ENCODE assay signal across 9 mouse cellular contexts in the genomic region with DNA sequence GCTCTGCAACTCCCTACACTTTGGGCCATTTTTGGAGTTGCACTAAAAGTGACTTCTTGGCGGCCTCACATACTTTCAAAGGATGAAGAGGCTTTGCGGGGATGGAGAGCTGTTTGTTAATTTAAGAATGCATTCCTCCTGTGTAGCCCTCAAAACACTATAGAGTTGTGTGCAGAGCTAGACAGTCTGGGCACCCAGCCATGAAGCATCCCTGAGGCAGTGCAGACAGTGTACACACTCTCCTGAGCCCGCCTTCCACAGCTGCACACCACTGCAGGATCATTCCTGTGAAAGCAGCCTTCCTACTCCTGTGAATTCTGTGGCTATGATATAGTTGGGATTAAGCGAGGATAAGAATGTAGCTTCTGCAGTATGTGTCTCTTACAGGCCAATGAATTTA. TPM values are rescaled to one million over a fixed set of nuclear protein-coding genes. Genes with fewer than 3 reads are reported as not detected.
DNase-seq lines count a peak whose midpoint lies in the region; ATAC-seq lines count a peak whose summit lies in the region.
"Had no signal": no experiment of that assay in that cellular context is flagged by ENCODE, and none has a peak within 500 bp of the region (broad histone marks: within the 10 kb centered on the region; RNA-seq: fewer than 3 reads in every experiment).

No protein-coding gene starts in this region.

- DNase-seq in heart, postnatal 4 days, result peak; percentile 45
- no peak for DNase-seq in heart, embryonic 10.5 days (ENCODE audit: low spot score)
- DNase-seq in Muller cell, postnatal 12 days (ENCODE audit: inconsistent ontology term), result peak; percentile 31
- peak; percentile 27 to 62 for DNase-seq in cerebellum, postnatal 25 days
- DNase-seq in lung, postnatal 10 days, result peak; percentile 42
- no peak for DNase-seq in liver, embryonic 11.5 days (ENCODE audit: low spot score)
- DNase-seq in yolk sac, embryonic 10.5 days (ENCODE audit: low spot score), result no peak

- no peak for ATAC-seq in liver, embryonic 11.5 days (replicated peaks; ENCODE audit: low FRiP score)
- no peak for ATAC-seq in megakaryocyte progenitor cell, adult 5-6 weeks (replicated peaks; ENCODE audit: poor library complexity)

- no peaks in the 10 kb centered on the region for H3K36me3 ChIP-seq in heart, embryonic 10.5 days
- no peaks in the 10 kb centered on the region for H3K36me3 ChIP-seq in liver, embryonic 11.5 days (ENCODE audit: control insufficient read depth, insufficient read depth, low read length)
- H3K36me3 ChIP-seq: limb, embryonic 13.5 days had no signal

- no peak overlapping the region for H3K4me3 ChIP-seq in heart, embryonic 10.5 days
- H3K4me3 ChIP-seq in liver, embryonic 11.5 days (ENCODE audit: low read depth, low read length), result no peak overlapping the region
- H3K4me3 ChIP-seq: limb, embryonic 13.5 days had no signal

- no peak overlapping the region for H3K27ac ChIP-seq in heart, embryonic 10.5 days
- H3K27ac ChIP-seq in liver, embryonic 11.5 days (ENCODE audit: low read depth, low read length), result no peak overlapping the region
- H3K27ac ChIP-seq: limb, embryonic 13.5 days had no signal

- no peaks in the 10 kb centered on the region for H3K27me3 ChIP-seq in heart, embryonic 10.5 days (ENCODE audit: insufficient read depth, poor library complexity, severe bottlenecking)
- H3K27me3 ChIP-seq in liver, embryonic 11.5 days (replicated peaks; ENCODE audit: control insufficient read depth, insufficient read depth, low read length), result no peaks in the 10 kb centered on the region
- H3K27me3 ChIP-seq: limb, embryonic 13.5 days had no signal

- H3K4me1 ChIP-seq in heart, embryonic 10.5 days, result peaks cover 28% of the 10 kb centered on the region
- peaks cover 18% of the 10 kb centered on the region for H3K4me1 ChIP-seq in liver, embryonic 11.5 days (replicated peaks; ENCODE audit: control insufficient read depth, insufficient read depth, low read length)

- H3K4me2 ChIP-seq in liver, embryonic 11.5 days, result no peak overlapping the region
- H3K4me2 ChIP-seq: limb, embryonic 13.5 days had no signal

- 68% methylated on average over 4 of the region's 4 CpGs for WGBS in heart, embryonic 10.5 days
- 90% methylated on average over 4 of the region's 4 CpGs for WGBS in liver, embryonic 11.5 days

- H3K9ac ChIP-seq in liver, embryonic 11.5 days (ENCODE audit: low read depth, low read length), result no peak overlapping the region
- H3K9ac ChIP-seq: limb, embryonic 13.5 days had no signal

- no peaks in the 10 kb centered on the region for H3K9me3 ChIP-seq in heart, embryonic 10.5 days
- H3K9me3 ChIP-seq in liver, embryonic 11.5 days (ENCODE audit: control insufficient read depth, low read length), result no peaks in the 10 kb centered on the region
- H3K9me3 ChIP-seq: limb, embryonic 13.5 days had no signal

RNA-seq across cellular contexts. Expression of a gene that starts 4.9 kb away (rescaled TPM):
- total RNA-seq in heart, postnatal 4 days (2021), result 10 to 100 TPM; 25.4 to 27.4 TPM
- polyA plus RNA-seq in heart, embryonic 10.5 days (2016; fragmentation: Nextera tagmentation; extraction: Ambion mirVana), result 6.1 and 7.4 TPM in 2 replicates
- polyA plus RNA-seq in liver, embryonic 11.5 days (2014; fragmentation: Nextera tagmentation; extraction: Ambion mirVana), result 8.0 TPM in 2 replicates
- 18.8 and 22.1 TPM in 2 replicates for total RNA-seq in megakaryocyte progenitor cell, adult 5-6 weeks (2015)
- total RNA-seq in megakaryocyte progenitor cell, adult 5-6 weeks (2017), result 17.8 and 19.8 TPM in 2 replicates

Comparison
In these comparisons a context has a peak if more than half of its experiments do, and no peak if none do; other contexts are left out.
1. DNase-seq: peak in heart, postnatal 4 days (single experiment), Muller cell, postnatal 12 days (single experiment), cerebellum, postnatal 25 days (2 of 2) and lung, postnatal 10 days (single experiment); none in heart, embryonic 10.5 days (single experiment), liver, embryonic 11.5 days (single experiment) and yolk sac, embryonic 10.5 days (single experiment).